Mouse (Mus musculus) urinary bladder, postnatal 4 days (tissue): Measurements from ENCODE around the gene Plekha1.
A peak's percentile ranks its signal among the peaks of the same experiment; 100 is the strongest.

Experiments
- DNase-seq, 2 experiments: peaks; one replicate each; pipeline ENCODE4 v3.0.0; 2021 to 2022; ENCODE audit warnings: low spot score in 2 of 2

Plekha1 gene

DNA sequence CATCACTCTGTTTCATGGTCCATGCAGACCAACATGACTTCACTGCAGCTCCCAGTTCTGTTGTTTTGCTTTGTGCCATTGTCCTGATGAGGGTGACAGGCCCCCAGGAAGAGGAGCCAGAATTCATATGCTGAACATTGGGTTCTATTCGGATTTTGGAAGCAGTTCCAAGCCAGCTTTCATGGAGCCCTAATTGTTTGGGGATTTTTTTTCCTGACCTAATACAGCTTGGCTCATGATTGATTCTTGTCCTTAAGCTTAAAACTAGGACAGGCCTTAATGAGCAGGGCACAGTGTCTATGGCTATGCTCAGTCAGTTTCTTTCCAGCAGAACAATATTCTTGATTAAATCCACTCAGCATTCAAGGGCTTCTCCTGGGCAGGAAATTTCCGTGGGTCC lies 52.7 kb downstream of the Plekha1 start:
- DNase-seq = no peak

DNA sequence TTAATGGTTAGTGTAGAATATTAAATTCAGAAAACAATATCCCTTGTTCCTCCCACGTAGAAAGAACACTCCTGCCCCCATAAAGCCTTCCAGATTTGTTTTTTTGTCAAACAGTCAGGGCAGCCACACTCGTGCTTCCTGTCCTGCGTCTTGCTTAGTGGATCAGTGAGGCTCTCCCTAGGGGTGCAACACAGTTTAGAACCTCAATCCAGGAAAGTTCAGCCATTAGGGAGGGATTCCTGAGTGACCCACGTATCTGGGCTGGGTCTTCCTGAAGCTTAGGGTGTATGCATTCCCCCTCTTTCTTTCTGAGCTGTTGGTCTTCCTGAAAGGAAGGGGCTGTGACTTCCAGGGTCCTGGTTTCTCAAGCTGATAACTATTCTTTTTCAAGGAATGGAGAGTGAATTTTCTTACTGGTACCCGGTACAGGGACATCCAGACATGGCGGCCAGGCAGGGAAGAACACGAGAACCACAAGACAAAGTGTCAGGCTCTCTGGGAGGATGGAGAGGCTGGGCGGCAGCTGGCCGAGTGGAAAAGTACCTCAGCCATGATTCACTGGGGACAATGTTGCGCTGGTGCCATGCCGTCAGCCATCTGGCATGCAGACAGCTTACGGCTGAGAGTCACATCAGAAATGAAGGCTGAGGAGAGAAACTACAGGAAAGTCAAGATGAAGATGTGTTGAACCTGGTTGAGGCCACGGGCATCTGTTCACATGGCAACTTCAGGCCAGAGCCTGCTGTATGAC lies 57.6 kb downstream of the Plekha1 start:
- DNase-seq = no peak

DNA sequence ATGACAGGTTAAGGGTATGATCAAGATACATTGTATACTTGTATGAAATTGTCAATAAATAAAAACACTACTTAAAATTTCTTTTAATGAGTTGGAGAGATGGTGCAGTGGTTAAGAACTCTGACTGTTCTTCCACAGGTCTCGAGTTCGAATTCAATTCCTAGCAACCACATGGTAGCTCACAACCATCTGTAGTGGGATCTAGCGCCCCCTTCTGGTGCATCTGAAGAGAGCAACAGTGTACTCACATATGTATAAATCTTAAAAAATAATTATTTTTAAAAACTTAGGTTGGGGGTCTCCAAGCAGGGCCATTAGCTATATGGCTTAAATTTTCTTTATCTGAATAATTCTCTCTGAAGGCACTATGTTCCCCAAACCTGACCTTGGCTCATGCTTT lies 64.8 kb downstream of the Plekha1 start:
- DNase-seq = no peak

DNA sequence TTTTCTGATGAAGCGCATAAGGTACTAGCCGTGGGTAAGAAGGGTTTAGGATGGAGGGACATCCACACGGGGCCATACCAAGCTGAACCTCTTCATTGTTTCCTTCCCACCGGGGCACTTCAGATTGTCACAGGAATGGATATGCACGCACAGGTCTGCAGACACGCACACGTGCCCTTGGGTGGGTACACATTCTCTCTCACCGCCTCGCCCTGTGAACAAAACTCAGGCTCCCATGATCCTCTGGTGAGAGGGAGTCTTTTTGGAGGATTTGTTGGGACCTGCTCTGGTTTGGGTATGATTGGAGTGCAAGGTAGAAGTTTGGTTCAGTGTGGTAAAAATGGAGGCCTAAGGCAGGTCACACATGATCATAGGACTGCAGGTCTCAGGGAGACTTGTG lies 67.4 kb downstream of the Plekha1 start:
- DNase-seq = no peak

DNA sequence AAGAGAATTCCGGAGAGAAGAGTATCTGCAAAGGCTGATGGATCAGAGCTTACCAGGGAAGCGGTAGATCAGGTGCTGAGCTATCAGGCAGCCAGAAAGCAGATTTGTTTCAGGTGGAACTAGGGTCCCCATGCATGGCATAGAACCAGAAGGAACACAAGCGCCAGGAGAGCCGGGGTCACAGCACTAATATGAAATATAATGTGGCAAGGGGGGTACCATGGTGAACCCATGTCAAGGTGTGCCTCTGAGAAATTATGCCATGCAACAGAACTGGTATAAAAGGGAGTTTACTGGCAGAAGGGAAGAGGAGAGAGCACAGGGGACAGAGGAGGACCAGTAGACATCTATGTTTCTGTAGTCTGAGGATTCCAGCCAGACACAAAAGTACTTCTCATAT lies 69.1 kb downstream of the Plekha1 start:
- no peak for DNase-seq

DNA sequence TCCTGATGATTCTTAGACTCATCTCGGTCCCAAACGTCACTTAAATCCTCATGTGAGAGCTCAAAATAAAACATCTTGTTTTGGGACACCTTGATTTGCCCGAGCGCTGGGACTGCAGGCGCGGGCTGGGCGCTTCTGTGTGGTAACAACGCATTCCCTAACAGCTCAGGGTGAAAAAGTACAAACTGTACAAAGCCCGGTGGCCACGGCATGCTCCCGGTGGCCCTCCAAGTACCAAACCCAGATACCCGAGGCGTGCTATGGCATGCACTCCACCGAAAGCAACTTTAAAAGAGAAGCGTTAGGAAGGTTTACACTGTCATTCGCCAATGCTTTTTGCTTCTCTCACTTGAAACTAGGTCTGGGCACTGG lies 69.9 kb downstream of the Plekha1 start:
- DNase-seq = no peak

DNA sequence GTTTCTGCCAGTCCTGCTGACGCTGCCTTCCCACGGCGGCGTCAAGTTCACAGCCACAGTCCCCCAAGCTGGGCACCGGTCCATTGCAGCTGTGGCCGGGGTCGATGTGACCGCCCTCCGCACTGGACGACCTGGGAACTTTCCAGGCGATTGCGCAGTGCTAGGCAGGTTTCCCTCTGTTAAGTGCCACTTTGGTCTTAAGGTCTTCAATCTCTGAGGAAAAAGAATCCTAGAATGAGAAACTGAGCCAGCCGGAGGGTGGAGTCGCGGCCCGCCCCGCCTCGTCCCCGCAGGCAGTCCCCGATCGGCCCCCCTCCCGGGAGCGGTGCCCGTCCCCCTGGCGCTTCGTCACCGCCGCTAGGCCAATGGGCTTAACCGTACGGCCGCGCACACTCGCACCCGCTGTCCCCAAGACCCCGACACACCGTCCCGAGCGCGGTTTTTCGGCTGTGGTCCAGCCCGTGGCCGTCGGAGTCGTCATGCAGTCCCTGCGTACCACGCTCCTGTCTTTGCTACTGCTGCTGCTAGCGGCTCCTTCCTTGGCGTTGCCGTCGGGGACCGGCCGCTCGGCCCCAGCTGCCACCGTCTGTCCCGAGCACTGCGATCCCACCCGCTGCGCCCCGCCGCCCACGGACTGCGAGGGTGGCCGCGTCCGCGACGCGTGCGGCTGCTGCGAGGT lies 70.4 kb downstream of the Plekha1 start, which contains the start of gene Htra1:
Gene Htra1 (plus strand): TSS at position 319 of the 679 bp plus-strand sequence.
- DNase-seq = peak; percentile 69 to 77

DNA sequence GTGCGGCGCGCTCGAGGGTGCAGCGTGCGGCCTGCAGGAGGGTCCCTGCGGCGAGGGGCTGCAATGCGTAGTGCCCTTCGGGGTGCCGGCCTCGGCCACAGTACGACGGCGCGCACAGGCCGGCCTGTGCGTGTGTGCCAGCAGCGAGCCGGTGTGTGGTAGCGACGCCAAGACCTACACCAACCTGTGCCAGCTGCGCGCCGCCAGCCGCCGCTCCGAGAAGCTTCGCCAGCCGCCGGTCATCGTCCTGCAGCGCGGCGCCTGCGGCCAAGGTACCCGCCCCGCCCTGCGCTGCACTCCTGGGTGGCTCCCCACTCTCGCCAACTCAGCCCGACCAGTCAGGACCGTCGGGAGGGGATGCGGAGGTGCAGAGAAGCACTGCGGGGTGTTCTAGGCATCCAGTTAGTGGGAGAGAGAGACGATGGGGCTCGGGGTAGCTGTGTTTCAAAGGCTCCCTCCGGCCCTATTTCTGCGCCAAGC lies 71.0 kb downstream of the Plekha1 start:
- no peak for DNase-seq

DNA sequence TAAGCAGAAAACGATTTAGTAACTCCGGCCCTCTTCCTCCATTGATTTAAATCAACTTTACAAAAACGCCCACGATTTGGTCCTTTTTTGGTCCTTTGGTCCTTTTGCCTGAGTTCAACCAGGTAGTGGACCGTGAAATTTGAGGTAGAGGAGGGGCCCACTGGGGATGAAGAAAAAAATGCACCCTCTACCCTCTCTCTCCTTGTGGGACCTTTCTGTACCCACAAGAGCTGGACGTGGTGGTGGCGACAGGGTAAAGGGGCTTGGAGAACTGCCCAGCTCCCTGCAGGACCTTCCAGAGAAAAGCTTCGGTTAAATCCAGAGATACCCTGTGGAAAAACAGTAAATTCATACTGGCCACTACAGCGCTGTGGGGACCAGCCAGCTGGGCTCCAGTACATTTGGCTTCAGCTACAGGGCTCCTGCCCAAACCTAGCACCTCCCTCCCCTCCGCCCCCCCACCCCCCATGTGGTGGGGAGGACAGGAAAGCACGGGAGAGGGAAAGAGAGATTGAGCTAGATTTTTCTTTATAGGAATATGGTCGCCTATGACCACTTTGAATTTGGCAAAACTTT lies 71.8 kb downstream of the Plekha1 start:
- no peak for DNase-seq

DNA sequence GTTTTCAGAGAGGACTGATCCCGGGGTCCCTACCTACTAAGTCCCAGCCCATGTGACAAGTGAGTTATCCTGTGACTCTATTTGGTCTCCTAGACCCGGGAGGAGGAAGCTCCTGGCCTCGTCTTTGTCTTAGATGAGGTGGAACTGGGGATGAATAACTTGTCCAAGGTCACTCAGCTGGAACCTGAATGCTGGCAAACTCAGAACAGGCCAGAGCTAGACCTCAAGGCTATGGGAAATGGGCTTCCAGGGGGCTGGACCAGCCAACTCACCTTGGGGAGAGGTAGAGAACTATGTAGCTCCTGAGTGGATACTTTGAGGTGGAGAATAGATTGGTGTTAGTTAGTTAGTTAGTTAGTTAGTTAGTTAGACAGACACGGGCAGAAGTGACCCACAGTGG lies 72.4 kb downstream of the Plekha1 start:
- DNase-seq = no peak

DNA sequence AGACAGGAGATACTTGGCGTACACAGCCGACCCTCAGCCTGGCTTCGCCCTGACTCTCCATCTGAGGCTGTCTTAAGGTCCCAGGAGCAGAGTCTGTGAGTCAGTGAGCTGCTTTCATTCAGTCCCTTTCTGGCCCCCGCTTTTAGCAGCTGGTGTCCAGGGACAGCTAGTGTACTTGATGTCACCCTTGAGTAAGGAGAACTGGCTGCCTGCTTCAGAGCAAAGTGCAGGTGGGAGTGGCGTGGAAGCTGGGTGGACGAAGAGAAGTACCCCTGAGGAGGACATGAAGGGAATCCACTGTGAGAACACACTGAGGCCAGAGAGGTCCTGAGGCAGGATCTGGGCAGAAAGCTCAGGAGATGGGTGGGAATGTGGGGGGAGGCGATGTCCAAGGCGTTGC lies 73.3 kb downstream of the Plekha1 start:
- DNase-seq = no peak

DNA sequence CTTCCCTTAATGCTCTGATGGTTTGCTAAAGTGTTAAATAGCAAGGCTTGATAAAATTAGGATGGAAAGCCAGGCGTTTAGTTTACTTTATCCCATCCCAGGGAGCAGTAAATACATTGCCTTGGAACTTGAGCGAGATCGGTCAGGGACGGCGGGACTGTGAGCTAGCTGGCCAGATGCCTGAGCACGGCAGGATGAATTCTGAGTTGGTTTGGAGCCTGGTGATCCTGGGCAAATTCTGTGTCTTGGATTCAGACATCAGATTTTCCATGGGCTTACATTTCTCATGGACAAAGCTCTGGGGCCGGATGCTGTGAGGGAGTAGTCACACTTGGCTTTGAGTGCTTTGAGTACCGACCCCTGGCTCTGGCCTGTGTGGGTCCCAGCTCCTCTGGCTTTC lies 75.2 kb downstream of the Plekha1 start:
- DNase-seq = no peak

DNA sequence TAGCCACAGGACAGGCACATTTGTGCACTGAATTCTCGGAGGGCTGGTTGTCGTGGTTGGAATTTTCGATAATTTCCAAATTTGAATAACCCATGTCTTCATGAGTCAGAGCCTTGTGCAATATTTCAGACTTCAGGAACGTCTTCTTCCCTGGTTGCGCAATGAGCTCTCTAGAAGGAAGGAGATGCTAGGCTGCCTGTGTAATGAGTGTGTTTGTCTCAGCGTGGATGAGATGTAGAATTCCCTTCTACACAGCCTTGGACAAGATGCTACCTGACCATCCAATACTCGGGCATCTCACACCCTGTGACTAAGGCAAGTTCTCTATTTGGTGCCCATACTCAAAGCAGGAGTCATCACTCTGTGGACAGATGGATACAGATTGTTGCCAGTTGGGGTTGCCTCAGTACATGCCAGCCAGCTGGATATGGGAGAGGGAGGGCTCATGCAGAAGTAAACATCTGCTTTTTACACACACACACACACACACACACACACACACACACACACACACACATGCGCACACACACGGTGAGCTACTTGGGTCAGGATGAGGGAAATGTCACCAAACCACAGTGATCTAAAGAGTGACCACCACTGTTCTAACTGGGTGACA lies 77.8 kb downstream of the Plekha1 start:
- no peak for DNase-seq

DNA sequence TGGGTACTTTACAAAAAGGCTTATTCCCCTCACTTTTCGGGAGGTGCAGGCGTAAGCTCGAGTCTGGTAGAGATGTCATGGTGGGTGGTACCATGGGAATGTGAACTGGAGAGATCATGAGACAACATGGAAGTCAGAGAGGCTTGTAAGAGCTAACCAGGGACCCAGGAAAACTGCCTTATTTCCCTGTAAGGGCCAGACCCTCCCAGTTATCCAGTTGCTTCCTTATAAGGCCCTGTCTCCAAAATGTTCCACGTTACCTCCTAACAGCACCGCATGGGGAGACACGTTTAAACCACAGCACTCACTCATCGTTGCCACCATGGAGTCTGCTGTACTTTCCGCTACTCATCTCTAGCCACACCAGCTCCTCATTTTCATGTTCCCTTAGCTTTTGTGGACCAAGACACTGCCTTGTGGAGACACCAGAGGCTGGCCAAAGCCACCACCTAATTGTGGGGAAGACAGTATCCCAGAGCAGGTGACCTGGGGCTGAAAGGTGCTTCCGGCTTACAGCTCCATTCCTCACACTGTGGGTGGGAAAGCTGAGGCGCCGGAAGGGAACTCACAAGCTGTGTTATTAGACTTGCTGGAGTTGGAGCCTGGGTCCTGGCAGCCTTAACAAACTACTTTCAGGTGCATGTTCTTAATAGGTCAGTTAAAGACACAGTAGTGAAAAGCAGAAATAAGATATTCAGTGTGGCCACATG lies 79.4 kb downstream of the Plekha1 start:
- DNase-seq = no peak

DNA sequence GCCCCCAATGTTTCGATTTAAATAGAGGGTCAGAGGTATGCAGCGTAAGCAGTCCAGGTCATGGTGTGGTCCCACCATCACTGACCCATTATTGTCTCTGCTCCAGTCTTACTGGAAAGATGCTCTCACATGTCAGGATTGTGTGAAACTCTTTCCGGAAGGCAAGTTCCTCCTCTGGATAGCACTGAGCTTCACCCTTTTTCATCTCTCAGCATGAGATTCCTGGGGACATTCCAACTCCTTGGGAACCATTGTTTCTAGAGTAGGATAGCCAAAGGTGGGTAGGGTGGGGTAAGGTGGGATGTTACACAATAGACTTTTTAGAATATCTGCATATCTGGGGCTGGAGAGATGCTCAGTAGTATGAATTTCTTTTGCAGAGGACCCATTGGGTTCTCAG lies 80.2 kb downstream of the Plekha1 start:
- peak in 1 of 2 experiments; percentile 39 for DNase-seq

DNA sequence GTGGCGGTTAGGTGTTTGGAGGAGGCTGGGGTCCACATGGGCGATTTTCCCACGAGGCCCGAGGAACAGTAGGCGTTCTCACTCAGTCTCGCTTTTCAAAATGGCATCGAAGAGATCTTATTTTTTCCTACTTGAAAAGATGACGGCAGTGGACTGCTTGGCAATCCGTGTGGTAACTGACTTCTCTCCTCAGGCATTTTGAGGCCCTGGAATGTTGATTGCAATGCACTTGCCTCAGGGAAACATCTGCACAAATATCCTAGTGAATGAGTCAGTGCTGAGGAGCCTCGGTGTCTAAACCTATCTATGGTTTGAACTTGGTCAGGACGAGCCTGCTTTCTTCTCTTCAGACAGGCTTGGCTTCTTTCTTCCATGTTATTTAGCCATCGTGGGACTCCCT lies 80.7 kb downstream of the Plekha1 start:
- DNase-seq = peak in 1 of 2 experiments; percentile 51

DNA sequence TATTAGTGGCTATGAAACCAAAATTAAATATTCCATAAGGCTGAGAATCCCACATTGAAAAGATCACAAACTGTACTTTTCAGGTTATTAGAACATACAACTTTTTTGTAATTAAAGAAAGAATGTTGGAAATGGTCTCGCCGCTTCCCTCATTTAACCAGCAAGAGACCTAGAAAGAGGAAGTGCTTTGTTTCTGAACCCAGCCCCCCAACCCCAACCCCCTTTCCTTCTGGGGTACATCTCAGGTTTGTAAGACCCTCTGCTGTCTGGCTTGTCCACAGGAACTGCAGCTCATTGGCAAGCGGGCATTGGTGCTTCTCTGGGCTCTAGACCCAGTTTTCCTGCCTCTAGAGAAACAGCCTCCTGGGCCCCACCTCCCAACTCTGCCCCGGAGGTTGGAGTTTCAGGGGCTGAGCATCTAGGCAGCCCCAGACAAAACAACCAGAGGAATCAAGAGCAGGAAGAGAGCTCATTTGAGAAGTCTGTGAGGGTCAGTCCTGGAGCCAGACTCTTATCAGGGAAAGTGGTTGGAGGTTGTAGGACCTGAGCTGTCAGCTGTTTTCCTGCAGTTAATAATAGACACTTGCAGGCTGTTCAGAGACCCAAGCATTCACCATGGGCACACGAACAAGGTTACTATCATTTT lies 83.1 kb downstream of the Plekha1 start:
- peak in 1 of 2 experiments; percentile 55 for DNase-seq

DNA sequence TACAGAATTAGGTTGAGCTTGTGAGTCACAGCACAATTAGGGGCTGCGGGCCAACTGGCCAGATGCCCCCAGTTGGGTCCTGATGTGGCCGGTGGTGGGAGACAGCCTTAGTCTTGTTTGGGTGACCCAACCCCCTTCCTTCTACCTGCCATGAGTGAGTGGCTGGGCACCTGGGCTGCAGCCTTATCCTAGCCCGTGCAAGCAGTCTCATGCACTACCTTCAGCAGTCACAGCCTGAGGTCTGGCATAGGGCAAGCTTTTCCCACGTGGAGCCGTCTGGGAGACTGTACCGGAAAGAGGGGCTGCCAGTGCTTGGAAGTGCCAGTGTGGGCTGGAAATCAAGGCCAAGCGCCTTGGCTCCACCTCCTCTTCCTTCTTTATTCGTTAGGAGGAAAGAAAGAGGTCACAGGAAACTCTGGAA lies 83.8 kb downstream of the Plekha1 start:
- peak in 1 of 2 experiments; percentile 58 for DNase-seq

DNA sequence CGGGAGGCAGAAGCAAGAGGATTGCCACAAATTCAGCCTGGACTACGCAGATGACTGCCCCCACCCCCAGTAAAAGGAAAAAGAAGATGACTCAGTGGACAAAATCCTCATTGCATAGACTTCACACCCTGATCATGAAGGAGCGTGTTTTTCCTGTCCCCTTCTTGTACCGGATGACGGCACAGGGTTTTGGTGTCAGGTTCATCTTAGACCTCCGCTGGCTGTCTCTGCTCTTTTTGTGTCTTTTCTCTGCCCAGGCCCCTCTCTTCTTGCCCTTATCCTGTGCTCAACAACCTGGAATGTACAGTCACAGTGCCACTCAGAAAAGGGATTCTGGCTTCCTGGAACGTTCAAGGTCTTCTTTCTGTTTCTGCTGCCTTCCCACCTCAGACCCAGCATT lies 84.9 kb downstream of the Plekha1 start:
- peak in 1 of 2 experiments; percentile 47 for DNase-seq

DNA sequence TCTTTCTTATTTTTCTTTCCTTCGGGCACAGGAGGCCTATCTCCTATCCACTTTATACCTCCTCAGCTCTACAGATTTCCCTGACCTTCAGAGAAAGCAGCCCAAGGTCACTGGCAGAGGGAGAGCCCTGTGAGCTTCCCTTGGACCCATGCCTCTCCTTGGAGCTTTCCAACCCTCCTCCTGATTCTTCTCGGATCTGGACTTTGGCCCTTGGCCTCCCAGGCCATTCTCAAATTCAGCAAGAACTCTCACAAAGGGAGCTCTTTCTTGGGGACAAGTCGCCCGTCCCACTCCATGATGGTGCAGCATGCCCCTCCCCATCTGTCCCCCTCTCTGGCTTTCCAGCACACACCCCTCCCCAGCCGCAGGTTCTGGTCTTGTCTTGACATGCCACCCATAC lies 85.4 kb downstream of the Plekha1 start:
- DNase-seq = no peak

DNA sequence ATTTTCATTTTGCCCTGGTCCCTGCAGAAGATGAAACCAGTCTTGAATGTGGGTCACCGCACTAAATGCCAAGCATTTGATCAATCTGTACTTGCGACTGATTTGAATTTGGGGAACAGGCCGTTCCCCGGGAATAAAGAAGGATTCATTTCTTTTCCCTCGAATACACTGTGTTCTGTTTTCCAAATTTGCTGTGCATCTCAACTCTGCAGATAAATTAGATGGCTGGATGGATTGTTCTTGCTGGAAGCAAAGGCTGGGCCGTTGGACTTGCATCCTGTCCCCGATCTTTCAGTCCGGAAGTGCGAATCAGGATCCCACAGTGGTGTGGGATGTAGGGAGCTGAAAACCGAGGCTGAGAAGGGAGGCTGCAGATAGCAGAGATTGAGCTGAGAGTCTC lies 87.8 kb downstream of the Plekha1 start:
- no peak for DNase-seq
